Mouse (Mus musculus) midbrain, embryonic 10.5 days (tissue): ENCODE measurements around the gene Muc1. TPM values are rescaled to one million over a fixed set of nuclear protein-coding genes. Genes with fewer than 3 reads are reported as not detected.
"Not testable (repeated sequence)": the region's sequence is repeated elsewhere in the genome, so short reads cannot be mapped to it uniquely, and the experiment has no call there.

Source experiments
- DNase-seq: peaks from one replicate; pipeline ENCODE4 v3.0.0-alpha.2; 2017; ENCODE audit warnings: low spot score
- H3K27ac ChIP-seq: fragments of 300-500 bp; sonication (generic); replicated peaks from 2 replicates; pipeline ENCODE4 v1.5.1; 2016; ENCODE audit warnings: mild to moderate bottlenecking
- H3K27me3 ChIP-seq: fragments of 300-500 bp; sonication (generic); 2 replicates; pipeline ENCODE4 v1.6.1; 2016; ENCODE audit warnings: low read depth, mild to moderate bottlenecking; ENCODE audit not compliant: poor library complexity, severe bottlenecking
- H3K36me3 ChIP-seq: fragments of 300-500 bp; sonication (generic); 2 replicates; pipeline ENCODE4 v1.6.1; 2016; ENCODE audit warnings: mild to moderate bottlenecking, moderate library complexity
- H3K4me1 ChIP-seq: fragments of 300-500 bp; sonication (generic); 2 replicates; pipeline ENCODE4 v1.6.1; 2016
- H3K4me3 ChIP-seq: fragments of 300-500 bp; sonication (generic); 2 replicates; pipeline ENCODE4 v1.5.1; 2016; ENCODE audit warnings: mild to moderate bottlenecking, moderate library complexity
- H3K9me3 ChIP-seq: fragments of 300-500 bp; sonication (generic); replicated peaks from 2 replicates; pipeline ENCODE4 v1.6.1; 2016; ENCODE audit warnings: mild to moderate bottlenecking
- WGBS: fragments of 180-500 bp; shearing (Covaris S2); methylation state at CpG from one replicate; pipeline ENCODE4 v1.1.7; 2016; 5-methylcytosine and 5-hydroxymethylcytosine counted together
- polyA plus RNA-seq: library from polyadenylated mRNA; unstranded; fragments of >200 nt; fragmentation: Nextera tagmentation; extraction: Ambion mirVana; gene quantifications from 2 replicates; pipeline ENCODE4 v1.2.1, GENCODE M21; 2016

Gene Muc1
- polyA plus RNA-seq, 1 experiment from 2014 or later, result 1.8 TPM

- peak within 1 kb of the TSS; percentile 81 for H3K4me3 ChIP-seq
- H3K27ac ChIP-seq, result peak within 1 kb of the TSS; percentile 97
- DNase-seq, result peak; percentile 82
- peaks cover 71% of the 10 kb centered on the region for H3K4me1 ChIP-seq
- peaks cover 52% of the 10 kb centered on the region for H3K36me3 ChIP-seq
- 1% methylated on average over 19 of the region's 19 CpGs for WGBS
- no peaks in the 10 kb centered on the region for H3K27me3 ChIP-seq
- no peaks in the 10 kb centered on the region for H3K9me3 ChIP-seq
These were observed 14.0 kb upstream of the Muc1 start, which contains the start of gene Thbs3 for GRCm38 (mm10) chr3:89214681-89215411. TSS of gene Thbs3 (plus strand) at chr3:89215180.

- Histone ChIP-seq H3K4me3 (peak overlapping the region; percentile 81), H3K4me1 (peaks cover 79% of the 10 kb centered on the region), H3K27me3 (no peaks in the 10 kb centered on the region), H3K27ac (peak overlapping the region; percentile 97), H3K36me3 (peaks cover 50% of the 10 kb centered on the region), H3K9me3 (no peaks in the 10 kb centered on the region)
- WGBS, result 0% methylated on average over 6 of the region's 6 CpGs
- DNase-seq, result peak; percentile 88
These were observed 13.0 kb upstream of the Muc1 start for GRCm38 (mm10) chr3:89215853-89216252.

GRCm38 (mm10) chr3:89216407-89216806 lies 12.4 kb upstream of the Muc1 start:
- peak overlapping the region; percentile 97 for H3K27ac ChIP-seq
- H3K4me3 ChIP-seq, result peak overlapping the region; percentile 81; the same call in 1 of the 2 replicates
- H3K4me1 ChIP-seq, result peaks cover 84% of the 10 kb centered on the region
- peaks cover 50% of the 10 kb centered on the region for H3K36me3 ChIP-seq
- H3K27me3 ChIP-seq, H3K9me3 ChIP-seq, DNase-seq: not testable (repeated sequence)
- 76% methylated on average over 7 of the region's 7 CpGs for WGBS

GRCm38 (mm10) chr3:89218271-89218670 lies 10.6 kb upstream of the Muc1 start:
- no peak for DNase-seq
- Histone ChIP-seq H3K27me3 (no peaks in the 10 kb centered on the region), H3K4me1 (peaks cover 91% of the 10 kb centered on the region), H3K36me3 (peaks cover 65% of the 10 kb centered on the region), H3K9me3 (no peaks in the 10 kb centered on the region), H3K4me3 (peak overlapping the region; percentile 6; the same call in 1 of the 2 replicates), H3K27ac (peak overlapping the region; percentile 67; the same call in 1 of the 2 replicates)
- 89% methylated on average over 1 of the region's 1 CpGs for WGBS

- Histone ChIP-seq H3K9me3 (no peaks in the 10 kb centered on the region), H3K4me1 (peaks cover 97% of the 10 kb centered on the region), H3K27me3 (no peaks in the 10 kb centered on the region), H3K4me3 (no peak overlapping the region), H3K27ac (peak overlapping the region; percentile 50), H3K36me3 (peaks cover 77% of the 10 kb centered on the region)
- WGBS, result 52% methylated on average over 8 of the region's 8 CpGs
- peak; percentile 39 for DNase-seq
These were observed 9.3 kb upstream of the Muc1 start for GRCm38 (mm10) chr3:89219546-89219945.

GRCm38 (mm10) chr3:89221167-89221566 lies 7.7 kb upstream of the Muc1 start:
- no peak for DNase-seq
- H3K4me3 ChIP-seq, result no peak overlapping the region
- H3K4me1 ChIP-seq, result peaks cover 97% of the 10 kb centered on the region
- 80% methylated on average over 5 of the region's 5 CpGs for WGBS
- H3K9me3 ChIP-seq, result no peaks in the 10 kb centered on the region
- H3K36me3 ChIP-seq, result peaks cover 91% of the 10 kb centered on the region
- H3K27ac ChIP-seq, result peak overlapping the region; percentile 50; the same call in 1 of the 2 replicates
- H3K27me3 ChIP-seq, result no peaks in the 10 kb centered on the region

- peaks cover 59% of the 10 kb centered on the region for H3K36me3 ChIP-seq
- peak overlapping the region; percentile 89 for H3K4me3 ChIP-seq
- DNase-seq, result peak; percentile 29
- H3K27ac ChIP-seq, result peak overlapping the region; percentile 99
- WGBS, result 48% methylated on average over 11 of the region's 11 CpGs
- no peaks in the 10 kb centered on the region for H3K9me3 ChIP-seq
- peaks cover 91% of the 10 kb centered on the region for H3K4me1 ChIP-seq
- peaks cover 12% of the 10 kb centered on the region for H3K27me3 ChIP-seq
These were observed 4.1 kb upstream of the Muc1 start for GRCm38 (mm10) chr3:89224796-89225195.

GRCm38 (mm10) chr3:89225321-89225815 lies 3.5 kb upstream of the Muc1 start:
- H3K9me3 ChIP-seq, result no peaks in the 10 kb centered on the region
- peaks cover 85% of the 10 kb centered on the region for H3K4me1 ChIP-seq
- peak overlapping the region; percentile 99 for H3K27ac ChIP-seq
- H3K36me3 ChIP-seq, result peaks cover 58% of the 10 kb centered on the region
- peak overlapping the region; percentile 89 for H3K4me3 ChIP-seq
- no peak for DNase-seq
- H3K27me3 ChIP-seq, result peaks cover 18% of the 10 kb centered on the region
- WGBS, result 16% methylated on average over 12 of the region's 12 CpGs

GRCm38 (mm10) chr3:89225918-89226317 lies 2.9 kb upstream of the Muc1 start:
- peak overlapping the region; percentile 89 for H3K4me3 ChIP-seq
- peaks cover 60% of the 10 kb centered on the region for H3K36me3 ChIP-seq
- WGBS, result 11% methylated on average over 4 of the region's 4 CpGs
- H3K4me1 ChIP-seq, result peaks cover 82% of the 10 kb centered on the region
- DNase-seq, result peak; percentile 93
- H3K27ac ChIP-seq, result peak overlapping the region; percentile 99
- no peaks in the 10 kb centered on the region for H3K9me3 ChIP-seq
- H3K27me3 ChIP-seq, result peaks cover 23% of the 10 kb centered on the region

GRCm38 (mm10) chr3:89226361-89226760 lies 2.5 kb upstream of the Muc1 start:
- no peak for DNase-seq
- 4% methylated on average over 11 of the region's 11 CpGs for whole genome bisulfite sequencing
- Histone ChIP-seq H3K27me3 (peaks cover 28% of the 10 kb centered on the region), H3K4me1 (peaks cover 77% of the 10 kb centered on the region), H3K36me3 (peaks cover 57% of the 10 kb centered on the region), H3K4me3 (peak overlapping the region; percentile 89), H3K27ac (peak overlapping the region; percentile 99), H3K9me3 (no peaks in the 10 kb centered on the region)

GRCm38 (mm10) chr3:89226900-89227299 lies 2.0 kb upstream of the Muc1 start, which contains the start of gene Mtx1:
TSS of gene Mtx1 (minus strand) at chr3:89227088.
- peak within 1 kb of the TSS; percentile 99 for H3K27ac ChIP-seq
- H3K36me3 ChIP-seq, result peaks cover 52% of the 10 kb centered on the region
- H3K4me1 ChIP-seq, result peaks cover 75% of the 10 kb centered on the region
- H3K4me3 ChIP-seq, result peak within 1 kb of the TSS; percentile 89
- H3K9me3 ChIP-seq, result no peaks in the 10 kb centered on the region
- H3K27me3 ChIP-seq, result peaks cover 33% of the 10 kb centered on the region
- under 1% methylated on average over 21 of the region's 21 CpGs for WGBS
- DNase-seq, result no peak

GRCm38 (mm10) chr3:89227307-89228179 lies 1.3 kb upstream of the Muc1 start:
- WGBS, result 2% methylated on average over 41 of the region's 41 CpGs
- peak; percentile 99 for DNase-seq
- peaks cover 33% of the 10 kb centered on the region for H3K27me3 ChIP-seq

More at GRCm38 (mm10) chr3:89227307-89228179, 1.3 kb upstream of the Muc1 start:
- H3K4me1 ChIP-seq, result peaks cover 73% of the 10 kb centered on the region
- H3K4me3 ChIP-seq, result peak overlapping the region; percentile 89
- H3K9me3 ChIP-seq, result no peaks in the 10 kb centered on the region
- peaks cover 46% of the 10 kb centered on the region for H3K36me3 ChIP-seq
- H3K27ac ChIP-seq, result peak overlapping the region; percentile 99
